Mouse (Mus musculus) neural tube, embryonic 14.5 days (tissue): ENCODE measurements around the gene Prkcq. TPM values are rescaled to one million over a fixed set of nuclear protein-coding genes. Genes with fewer than 3 reads are reported as not detected.
A peak's percentile ranks its signal among the peaks of the same experiment; 100 is the strongest.

Experiments used
- ATAC-seq: fragments of 200-750 bp; cut with Nextera tagmentation; 2 replicates; pipeline ENCODE4 v1.8.0; 2017; ENCODE audit warnings: low read depth, mild to moderate bottlenecking, moderate TSS enrichment, moderate library complexity
- H3K27ac ChIP-seq: fragments of 300-500 bp; sonication (generic); 2 replicates; pipeline ENCODE4 v1.5.1; 2014; ENCODE audit warnings: low read depth, mild to moderate bottlenecking, control low read depth, low read length, moderate library complexity, mixed read lengths
- H3K27me3 ChIP-seq: fragments of 300-500 bp; sonication (generic); 2 replicates; pipeline ENCODE4 v1.6.1; 2014; ENCODE audit warnings: low read length; ENCODE audit not compliant: control insufficient read depth, insufficient read depth
- H3K36me3 ChIP-seq: fragments of 300-500 bp; sonication (generic); 2 replicates; pipeline ENCODE4 v1.6.1; 2014; ENCODE audit warnings: low read length, mixed read lengths; ENCODE audit not compliant: control insufficient read depth, insufficient read depth
- H3K4me1 ChIP-seq: fragments of 300-500 bp; sonication (generic); 2 replicates; pipeline ENCODE4 v1.6.1; 2014; ENCODE audit warnings: low read length; ENCODE audit not compliant: control insufficient read depth, insufficient read depth
- H3K4me2 ChIP-seq: fragments of 300-500 bp; sonication (generic); 2 replicates; pipeline ENCODE4 v1.6.1; 2014; ENCODE audit warnings: mild to moderate bottlenecking, low read depth, low read length, control low read depth
- H3K4me3 ChIP-seq: fragments of 300-500 bp; sonication (generic); 2 replicates; pipeline ENCODE4 v1.5.1; 2014; ENCODE audit warnings: low read depth, low read length, control low read depth, mixed read lengths
- H3K9ac ChIP-seq: fragments of 300-500 bp; sonication (generic); replicated peaks from 2 replicates; pipeline ENCODE4 v1.6.1; 2014; ENCODE audit warnings: low read depth, mild to moderate bottlenecking, control low read depth, low read length, mixed read lengths
- H3K9me3 ChIP-seq: fragments of 300-500 bp; sonication (generic); 2 replicates; pipeline ENCODE4 v1.6.1; 2016; ENCODE audit warnings: low read length; ENCODE audit not compliant: control insufficient read depth
- WGBS: fragments of 180-500 bp; shearing (Covaris S2); extraction: QIAGEN DNeasy Blood & Tissue Kit; methylation state at CpG from one replicate; pipeline ENCODE4 v1.1.7; 2014; 5-methylcytosine and 5-hydroxymethylcytosine counted together
- polyA plus RNA-seq: library from polyadenylated mRNA; unstranded; fragments of >200 nt; fragmentation: Nextera tagmentation; extraction: Ambion mirVana; gene quantifications from 2 replicates; pipeline ENCODE4 v1.2.1, GENCODE M21; 2014

Prkcq gene
- polyA plus RNA-seq, 1 experiment from 2014 or later = 39.0 TPM

- no peaks in the 10 kb centered on the region for H3K4me1 ChIP-seq
- 45% methylated on average over 1 of the region's 1 CpGs for WGBS
- ATAC-seq = no peak
Observed at GRCm38 (mm10) chr2:11299366-11299765, 127.5 kb downstream of the Prkcq start.

GRCm38 (mm10) chr2:11300362-11300761, 128.5 kb downstream of the Prkcq start:
- no peak for ATAC-seq
- Histone ChIP-seq H3K36me3 (no peaks in the 10 kb centered on the region), H3K9me3 (no peaks in the 10 kb centered on the region), H3K4me3 (no peak overlapping the region), H3K4me1 (no peaks in the 10 kb centered on the region), H3K4me2 (no peak overlapping the region), H3K9ac (no peak overlapping the region), H3K27me3 (no peaks in the 10 kb centered on the region), H3K27ac (no peak overlapping the region)
- WGBS = 93% methylated on average over 6 of the region's 6 CpGs

More at GRCm38 (mm10) chr2:11299366-11299765, 127.5 kb downstream of the Prkcq start:
- Histone ChIP-seq H3K9me3 (no peaks in the 10 kb centered on the region), H3K27me3 (no peaks in the 10 kb centered on the region), H3K4me2 (no peak overlapping the region), H3K9ac (no peak overlapping the region), H3K4me3 (no peak overlapping the region), H3K36me3 (no peaks in the 10 kb centered on the region), H3K27ac (no peak overlapping the region)

DNA sequence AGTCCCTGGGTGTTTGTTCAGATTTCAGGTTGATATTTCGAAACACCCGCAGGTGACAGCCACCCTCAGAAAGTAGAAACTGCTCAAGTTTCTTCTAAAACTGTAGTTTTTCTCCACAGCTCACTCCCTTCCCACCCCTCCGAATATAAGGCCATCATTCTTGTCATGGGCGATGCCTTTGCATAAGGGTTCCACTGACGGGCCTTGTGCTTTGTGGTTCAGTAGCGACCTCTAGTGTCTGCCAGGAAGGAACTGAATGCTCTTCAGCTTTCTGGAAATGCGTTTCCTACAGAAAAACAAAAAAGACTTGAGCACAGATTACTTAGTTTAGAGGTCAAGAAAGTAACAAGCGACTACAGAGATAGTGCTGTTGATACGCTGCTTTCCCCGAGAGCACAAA, 148.3 kb downstream of the Prkcq start:
- H3K36me3 ChIP-seq = no peaks in the 10 kb centered on the region
- no peaks in the 10 kb centered on the region for H3K9me3 ChIP-seq
- no peak overlapping the region for H3K27ac ChIP-seq
- H3K9ac ChIP-seq = no peak overlapping the region
- H3K4me1 ChIP-seq = no peaks in the 10 kb centered on the region
- no peak overlapping the region for H3K4me2 ChIP-seq
- 38% methylated on average over 10 of the region's 10 CpGs for WGBS
- H3K4me3 ChIP-seq = no peak overlapping the region
- ATAC-seq = 0 out of 2 replicates have a peak, but pooled peaks have one; percentile 63
- no peaks in the 10 kb centered on the region for H3K27me3 ChIP-seq

DNA sequence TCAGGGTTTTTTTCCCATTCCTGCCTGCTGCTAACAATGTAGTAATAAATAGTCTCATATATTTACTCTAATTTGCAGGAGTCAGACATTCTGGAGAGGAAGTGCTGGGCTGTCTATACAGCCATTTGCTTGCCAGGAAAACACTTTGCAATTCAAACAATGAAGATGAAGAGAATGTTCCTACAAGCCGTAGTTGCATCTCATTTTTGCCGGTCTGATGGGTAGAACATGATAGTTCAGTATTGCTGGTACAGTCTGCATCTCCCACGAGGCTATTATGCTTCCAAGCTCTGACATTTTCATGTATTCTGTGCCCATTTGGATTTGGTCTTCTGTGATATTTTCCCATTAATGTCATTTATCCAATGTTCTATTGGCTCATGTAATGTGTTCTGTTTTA, 150.5 kb downstream of the Prkcq start:
- Histone ChIP-seq H3K36me3 (no peaks in the 10 kb centered on the region), H3K27me3 (no peaks in the 10 kb centered on the region), H3K9ac (no peak overlapping the region), H3K9me3 (no peaks in the 10 kb centered on the region), H3K4me3 (no peak overlapping the region), H3K4me2 (no peak overlapping the region), H3K27ac (no peak overlapping the region), H3K4me1 (no peaks in the 10 kb centered on the region)
- 63% methylated on average over 3 of the region's 3 CpGs for WGBS
- ATAC-seq = no peak

- Histone ChIP-seq H3K9ac (no peak overlapping the region), H3K36me3 (no peaks in the 10 kb centered on the region), H3K4me1 (no peaks in the 10 kb centered on the region), H3K4me3 (no peak overlapping the region), H3K4me2 (no peak overlapping the region), H3K27ac (no peak overlapping the region), H3K27me3 (no peaks in the 10 kb centered on the region; the same call in 1 of the 2 replicates), H3K9me3 (no peaks in the 10 kb centered on the region)
- no peak for ATAC-seq
- 64% methylated on average over 7 of the region's 7 CpGs for WGBS
Observed at GRCm38 (mm10) chr2:11327280-11327679, 155.4 kb downstream of the Prkcq start.

- no peak for ATAC-seq
- Histone ChIP-seq H3K27ac (no peak overlapping the region), H3K36me3 (no peaks in the 10 kb centered on the region), H3K4me2 (no peak overlapping the region), H3K4me3 (no peak overlapping the region), H3K9me3 (no peaks in the 10 kb centered on the region), H3K9ac (no peak overlapping the region), H3K4me1 (no peaks in the 10 kb centered on the region), H3K27me3 (no peaks in the 10 kb centered on the region; the same call in 1 of the 2 replicates)
- WGBS = 68% methylated on average over 10 of the region's 10 CpGs
Observed at GRCm38 (mm10) chr2:11329407-11330224, 157.7 kb downstream of the Prkcq start.

GRCm38 (mm10) chr2:11331528-11332446, 159.9 kb downstream of the Prkcq start:
- no peaks in the 10 kb centered on the region for H3K36me3 ChIP-seq
- H3K4me2 ChIP-seq = no peak overlapping the region
- H3K4me3 ChIP-seq = no peak overlapping the region
- no peaks in the 10 kb centered on the region for H3K9me3 ChIP-seq
- WGBS = 31% methylated on average over 11 of the region's 11 CpGs
- H3K27me3 ChIP-seq = no peaks in the 10 kb centered on the region; the same call in 1 of the 2 replicates
- no peaks in the 10 kb centered on the region for H3K4me1 ChIP-seq
- no peak overlapping the region for H3K27ac ChIP-seq
- ATAC-seq = peak; percentile 90
- H3K9ac ChIP-seq = no peak overlapping the region

- H3K4me3 ChIP-seq = no peak overlapping the region
- H3K36me3 ChIP-seq = no peaks in the 10 kb centered on the region
- no peak overlapping the region for H3K27ac ChIP-seq
- no peaks in the 10 kb centered on the region for H3K4me1 ChIP-seq
- no peak overlapping the region for H3K9ac ChIP-seq
- H3K9me3 ChIP-seq = no peaks in the 10 kb centered on the region
- no peak overlapping the region for H3K4me2 ChIP-seq
- H3K27me3 ChIP-seq = no peaks in the 10 kb centered on the region; the same call in 1 of the 2 replicates
- no peak for ATAC-seq
- 77% methylated on average over 4 of the region's 4 CpGs for WGBS
Observed at GRCm38 (mm10) chr2:11332469-11332868, 160.6 kb downstream of the Prkcq start.
